Mouse (Mus musculus): ENCODE measurements around the gene Nrcam. TPM values are rescaled to one million over a fixed set of nuclear protein-coding genes. Genes with fewer than 3 reads are reported as not detected.
"Not testable (repeated sequence)": the region's sequence is repeated elsewhere in the genome, so short reads cannot be mapped to it uniquely, and the experiment has no call there.

Nrcam gene
- total RNA-seq (2021), result 100 to 1,000 TPM; 510 to 546 TPM
- long read RNA-seq, experiment 1, full-length matches to known transcripts, result 5 of 74 reads
- long read RNA-seq, experiment 1, partial matches to known transcripts, result 28 of 74 reads
- long read RNA-seq, experiment 1, other reads (novel, unspliced or antisense), result 41 of 74 reads
- long read RNA-seq, experiment 2, full-length matches to known transcripts, result 6 of 95 reads
- long read RNA-seq, experiment 2, partial matches to known transcripts, result 41 of 95 reads
- long read RNA-seq, experiment 2, other reads (novel, unspliced or antisense), result 48 of 95 reads

GRCm38 (mm10) chr12:44328381-44329315 lies at the start of gene Nrcam:
TSS of gene Nrcam (plus strand) at chr12:44328885.
- peak; percentile 56 to 75 for DNase-seq (ENCODE audit: low spot score in 2 of 2)
- H3K27ac ChIP-seq, result peak within 1 kb of the TSS; percentile 96
- TF ChIP-seq CTCF (conservative IDR thresholded peaks at IDR 0.05), result no peak
- H3K4me3 ChIP-seq, result peak within 1 kb of the TSS; percentile 96

GRCm38 (mm10) chr12:44280147-44280546 lies 48.5 kb upstream of the Nrcam start:
- H3K4me3 ChIP-seq; DNase-seq (ENCODE audit: low spot score in 2 of 2); H3K27ac ChIP-seq: not testable (repeated sequence)

- no peak for DNase-seq (ENCODE audit: low spot score in 2 of 2)
- TF ChIP-seq CTCF (conservative IDR thresholded peaks at IDR 0.05), result no peak
- Histone ChIP-seq H3K4me3 (no peak overlapping the region), H3K27ac (no peak overlapping the region)
Measured at GRCm38 (mm10) chr12:44281534-44281933, 47.2 kb upstream of the Nrcam start.

GRCm38 (mm10) chr12:44283378-44283777 lies 45.3 kb upstream of the Nrcam start:
- no peak for DNase-seq (ENCODE audit: low spot score in 2 of 2)
- Histone ChIP-seq H3K4me3 (no peak overlapping the region), H3K27ac (peak overlapping the region; percentile 12; the same call in 1 of the 2 replicates)
- no peak for TF ChIP-seq CTCF (conservative IDR thresholded peaks at IDR 0.05)

GRCm38 (mm10) chr12:44286992-44287391 lies 41.7 kb upstream of the Nrcam start:
- Histone ChIP-seq H3K27ac (no peak overlapping the region), H3K4me3 (no peak overlapping the region)
- no peak for DNase-seq (ENCODE audit: low spot score in 2 of 2)
- no peak for TF ChIP-seq CTCF (conservative IDR thresholded peaks at IDR 0.05)

- TF ChIP-seq CTCF (conservative IDR thresholded peaks at IDR 0.05), result peak; percentile 95
- H3K4me3 ChIP-seq, result no peak overlapping the region
- DNase-seq (ENCODE audit: low spot score in 2 of 2), result peak; percentile 63 to 84
- no peak overlapping the region for H3K27ac ChIP-seq
Measured at GRCm38 (mm10) chr12:44292281-44292680, 36.4 kb upstream of the Nrcam start.

GRCm38 (mm10) chr12:44300793-44301192 lies 27.9 kb upstream of the Nrcam start:
- Histone ChIP-seq H3K27ac (no peak overlapping the region), H3K4me3 (no peak overlapping the region)
- no peak for TF ChIP-seq CTCF (conservative IDR thresholded peaks at IDR 0.05)
- no peak for DNase-seq (ENCODE audit: low spot score in 2 of 2)

- DNase-seq (ENCODE audit: low spot score in 2 of 2), result no peak
Measured at GRCm38 (mm10) chr12:44304012-44304411, 24.7 kb upstream of the Nrcam start.

GRCm38 (mm10) chr12:44304869-44305268 lies 23.8 kb upstream of the Nrcam start:
- Histone ChIP-seq H3K27ac (no peak overlapping the region), H3K4me3 (no peak overlapping the region)
- DNase-seq (ENCODE audit: low spot score in 2 of 2), result no peak
- TF ChIP-seq CTCF (conservative IDR thresholded peaks at IDR 0.05), result no peak

More at GRCm38 (mm10) chr12:44304012-44304411, 24.7 kb upstream of the Nrcam start:
- TF ChIP-seq CTCF (conservative IDR thresholded peaks at IDR 0.05), result no peak
- no peak overlapping the region for H3K27ac ChIP-seq
- H3K4me3 ChIP-seq, result no peak overlapping the region

GRCm38 (mm10) chr12:44308221-44308620 lies 20.5 kb upstream of the Nrcam start:
- H3K27ac ChIP-seq, result no peak overlapping the region
- no peak overlapping the region for H3K4me3 ChIP-seq
- no peak for DNase-seq (ENCODE audit: low spot score in 2 of 2)
- TF ChIP-seq CTCF (conservative IDR thresholded peaks at IDR 0.05), result no peak

GRCm38 (mm10) chr12:44315212-44315611 lies 13.5 kb upstream of the Nrcam start:
- TF ChIP-seq CTCF (conservative IDR thresholded peaks at IDR 0.05), result no peak
- Histone ChIP-seq H3K4me3 (no peak overlapping the region), H3K27ac (peak overlapping the region; percentile 24; the same call in 1 of the 2 replicates)
- no peak for DNase-seq (ENCODE audit: low spot score in 2 of 2)

GRCm38 (mm10) chr12:44325091-44325490 lies 3.6 kb upstream of the Nrcam start:
- H3K4me3 ChIP-seq, result no peak overlapping the region
- DNase-seq (ENCODE audit: low spot score in 2 of 2), result peak; percentile 35 to 55
- H3K27ac ChIP-seq, result peak overlapping the region; percentile 79
- no peak for TF ChIP-seq CTCF (conservative IDR thresholded peaks at IDR 0.05)

- Histone ChIP-seq H3K4me3 (no peak overlapping the region), H3K27ac (peak overlapping the region; percentile 96)
- peak; percentile 76 for TF ChIP-seq CTCF (conservative IDR thresholded peaks at IDR 0.05)
- DNase-seq (ENCODE audit: low spot score in 2 of 2), result peak in 1 of 2 experiments; percentile 37
Measured at GRCm38 (mm10) chr12:44327452-44327851, 1.2 kb upstream of the Nrcam start.
